Mouse (Mus musculus) adrenal gland, adult 8-10 months (tissue): ENCODE data around the gene Gm10375. TPM values are rescaled to one million over a fixed set of nuclear protein-coding genes. Genes with fewer than 3 reads are reported as not detected.
"Not testable (repeated sequence)": the region's sequence is repeated elsewhere in the genome, so short reads cannot be mapped to it uniquely, and the experiment has no call there.

Experiments used
- DNase-seq: peaks from one replicate; pipeline ENCODE4 v3.0.0; 2022
- total RNA-seq, 4 experiments: library from RNA; stranded (reverse); gene quantifications; 2 replicates each; pipeline ENCODE4 v1.2.4; 2022

Gm10375 gene
- not detected for total RNA-seq

DNA sequence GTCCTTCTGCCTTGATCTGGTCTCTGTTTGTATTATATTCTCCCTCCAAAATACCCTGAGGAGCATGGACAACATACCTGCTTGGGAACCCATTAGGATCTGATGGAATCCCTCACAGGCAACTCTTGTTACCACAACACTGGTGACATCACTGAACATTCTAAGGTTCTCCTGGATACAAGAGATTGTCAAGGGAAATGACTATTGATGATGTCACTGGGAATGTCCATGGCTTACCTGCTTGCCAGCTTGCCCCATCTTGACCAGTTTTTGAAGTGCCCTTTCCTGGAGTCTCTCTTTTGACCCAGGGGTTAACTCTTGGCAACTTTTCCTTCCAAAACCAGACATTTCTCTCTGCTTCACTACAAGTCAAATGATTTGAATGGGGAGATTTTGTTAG, at the start of gene Gm10375:
Gm10375 (minus strand) TSS at position 101 of the 400 bp plus-strand sequence.
- not testable (repeated sequence) for DNase-seq

DNA sequence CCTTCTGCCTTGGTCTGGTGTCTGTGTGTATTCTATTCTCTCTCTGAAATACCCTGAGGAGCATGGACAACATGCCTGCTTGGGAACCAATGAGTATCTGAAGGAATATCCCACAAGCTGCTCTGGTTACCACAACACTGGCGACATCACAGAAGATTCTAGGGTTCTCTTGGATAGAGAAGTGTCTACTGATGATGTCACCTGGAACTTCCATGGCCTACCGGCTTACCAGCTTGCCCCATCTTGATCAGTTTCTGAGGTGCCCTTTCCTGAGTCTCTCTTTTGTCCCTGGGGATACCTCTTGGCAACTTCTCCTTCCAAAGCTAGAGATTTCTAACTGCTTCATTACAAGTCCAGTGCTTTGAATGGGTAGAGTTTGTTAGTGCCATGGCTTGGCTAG, 28.8 kb downstream of the Gm10375 start, which contains the start of gene Gm17654:
Gm17654 (minus strand) TSS at position 101 of the 400 bp plus-strand sequence.
- not testable (repeated sequence) for DNase-seq

DNA sequence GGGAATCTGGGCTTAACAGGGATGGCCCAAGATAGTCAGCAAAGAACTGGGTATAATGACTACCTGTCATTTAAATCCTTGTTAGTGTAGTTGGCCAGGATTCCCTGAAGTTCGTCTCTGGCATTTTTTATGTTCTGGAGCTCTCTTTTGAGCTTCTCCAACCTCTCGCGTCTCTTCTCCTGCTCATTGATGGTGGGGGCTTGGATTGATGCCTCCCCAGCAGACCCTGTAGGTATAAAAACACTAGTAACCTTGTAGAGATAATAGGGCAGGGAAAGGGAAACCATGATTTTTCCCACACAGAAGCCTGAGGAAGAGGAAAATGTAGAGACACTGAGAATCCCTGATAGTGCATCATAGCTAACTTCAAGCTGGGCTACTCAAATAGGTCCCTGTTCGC, 29.8 kb downstream of the Gm10375 start:
- not testable (repeated sequence) for DNase-seq

Other genes with a start within 250 kb of the Gm10375 start
- not detected for gene Gm8138, start 191.7 kb downstream of the Gm10375 start, total RNA-seq
- gene Gm5799, start 64.4 kb downstream of the Gm10375 start, total RNA-seq: not detected
- not detected for gene Gm17654, start 28.9 kb downstream of the Gm10375 start, total RNA-seq
- gene Gm8165, start 69.2 kb upstream of the Gm10375 start, total RNA-seq: not detected
- gene Gm7324, start 89.8 kb upstream of the Gm10375 start, total RNA-seq: 1 to 10 TPM in 2 of 4 experiments, under 1 TPM in 2; 0.31 to 3.0 (median 1.1) TPM
- gene Gm16506, start 119.5 kb upstream of the Gm10375 start, total RNA-seq: not detected
- not detected for gene Gm6526, start 139.9 kb upstream of the Gm10375 start, total RNA-seq
- not detected for gene Gm8180, start 176.7 kb upstream of the Gm10375 start, total RNA-seq